Mouse (Mus musculus) limb, embryonic 12.5 days (tissue): ENCODE measurements around the gene Fbxo30. TPM values are rescaled to one million over a fixed set of nuclear protein-coding genes. Genes with fewer than 3 reads are reported as not detected.
"Not testable (repeated sequence)": the region's sequence is repeated elsewhere in the genome, so short reads cannot be mapped to it uniquely, and the experiment has no call there.

ENCODE experiments used
- ATAC-seq: fragments of 200-750 bp; cut with Nextera tagmentation; 2 replicates; pipeline ENCODE4 v1.8.0; 2017; ENCODE audit warnings: low read depth, moderate TSS enrichment; ENCODE audit not compliant: insufficient number of reproducible peaks, insufficient read depth, low FRiP score, low TSS enrichment
- H3K27ac ChIP-seq: fragments of 300-500 bp; sonication (generic); 2 replicates; pipeline ENCODE4 v1.5.1; 2016; ENCODE audit warnings: mild to moderate bottlenecking, moderate library complexity
- H3K27me3 ChIP-seq: fragments of 300-500 bp; sonication (generic); 2 replicates; pipeline ENCODE4 v1.6.1; 2016; ENCODE audit warnings: mild to moderate bottlenecking, moderate library complexity
- H3K36me3 ChIP-seq: fragments of 300-500 bp; sonication (generic); 2 replicates; pipeline ENCODE4 v1.6.1; 2016; ENCODE audit warnings: mild to moderate bottlenecking, moderate library complexity
- H3K4me1 ChIP-seq: fragments of 300-500 bp; sonication (generic); replicated peaks from 2 replicates; pipeline ENCODE4 v1.6.1; 2016
- H3K4me2 ChIP-seq: fragments of 300-500 bp; sonication (generic); 2 replicates; pipeline ENCODE4 v1.6.1; 2016; ENCODE audit warnings: mild to moderate bottlenecking, moderate library complexity
- H3K4me3 ChIP-seq: fragments of 300-500 bp; sonication (generic); replicated peaks from 2 replicates; pipeline ENCODE4 v1.5.1; 2016; ENCODE audit warnings: mild to moderate bottlenecking
- H3K9ac ChIP-seq: fragments of 300-500 bp; sonication (generic); replicated peaks from 2 replicates; pipeline ENCODE4 v1.6.1; 2016; ENCODE audit warnings: mild to moderate bottlenecking, moderate library complexity
- H3K9me3 ChIP-seq: fragments of 300-500 bp; sonication (generic); 2 replicates; pipeline ENCODE4 v1.6.1; 2016; ENCODE audit warnings: mild to moderate bottlenecking, moderate library complexity
- WGBS: fragments of 180-500 bp; shearing (Covaris S2); methylation state at CpG from one replicate; pipeline ENCODE4 v1.1.7; 2016; 5-methylcytosine and 5-hydroxymethylcytosine counted together
- polyA plus RNA-seq: library from polyadenylated mRNA; unstranded; fragments of >200 nt; fragmentation: Nextera tagmentation; extraction: Ambion mirVana; gene quantifications from 2 replicates; pipeline ENCODE4 v1.2.1, GENCODE M21; 2016

Fbxo30 gene
- polyA plus RNA-seq, 1 experiment from 2014 or later = 55.4 TPM

- ATAC-seq = peak; percentile 32
- H3K36me3 ChIP-seq = peaks cover 3% of the 10 kb centered on the region; the same call in 1 of the 2 replicates
- 2% methylated on average over 6 of the region's 6 CpGs for WGBS
These were observed 924 bp upstream of the Fbxo30 start for GRCm38 (mm10) chr10:11280235-11280577.

DNA sequence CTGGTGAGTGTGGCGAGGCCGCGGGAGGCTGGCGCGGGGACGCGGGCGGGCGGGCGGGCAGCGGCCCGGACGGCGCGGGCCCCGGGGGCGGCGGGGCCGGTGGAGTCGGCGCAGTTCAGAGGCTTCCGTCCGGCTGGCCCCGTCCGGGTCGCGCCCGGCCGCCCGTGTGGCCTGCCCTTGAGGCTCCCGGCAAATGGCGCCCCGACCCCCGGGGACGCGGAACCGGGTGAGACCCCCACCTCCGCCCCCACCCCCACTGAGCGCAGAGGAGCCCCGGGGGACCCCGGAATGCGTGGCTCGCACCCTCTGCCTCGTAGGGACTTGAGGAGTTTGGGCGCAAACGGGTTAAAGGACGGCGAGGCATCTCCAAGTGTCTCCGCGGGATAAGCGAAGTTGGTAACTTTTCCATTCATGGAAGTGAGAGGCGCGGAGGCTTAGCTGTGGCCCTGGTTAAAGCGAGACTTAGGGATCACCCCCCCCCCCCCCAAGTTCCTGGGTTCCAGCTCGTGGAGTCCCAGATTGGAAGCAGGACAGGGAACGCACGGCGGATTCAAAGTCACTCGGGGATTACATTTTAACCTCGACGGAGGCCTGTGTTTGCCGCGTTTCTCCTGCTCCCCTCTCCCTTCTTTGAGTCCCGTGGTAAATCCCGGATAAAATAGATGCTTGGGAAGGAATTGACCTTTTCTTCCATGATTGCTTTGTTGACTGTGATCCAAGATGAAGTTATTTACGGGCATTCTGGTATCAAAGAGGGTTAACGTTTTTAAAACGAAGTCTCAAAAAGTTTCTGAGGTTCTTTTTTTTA is 572 bp downstream of the Fbxo30 start:
- WGBS = under 1% methylated on average over 66 of the region's 68 CpGs
- peaks cover 3% of the 10 kb centered on the region; the same call in 1 of the 2 replicates for H3K36me3 ChIP-seq
- H3K27ac ChIP-seq = peak overlapping the region; percentile 98
- ATAC-seq = peak; percentile 35
- peak overlapping the region; percentile 98 for H3K9ac ChIP-seq
- peak overlapping the region; percentile 89 for H3K4me3 ChIP-seq
- peaks cover 3% of the 10 kb centered on the region; the same call in 1 of the 2 replicates for H3K4me1 ChIP-seq
- no peaks in the 10 kb centered on the region for H3K27me3 ChIP-seq
- no peaks in the 10 kb centered on the region for H3K9me3 ChIP-seq
- H3K4me2 ChIP-seq = peak overlapping the region; percentile 82

More at GRCm38 (mm10) chr10:11280235-11280577, 924 bp upstream of the Fbxo30 start:
- H3K27ac ChIP-seq = peak overlapping the region; percentile 98
- H3K4me3 ChIP-seq = peak overlapping the region; percentile 89
- no peaks in the 10 kb centered on the region for H3K27me3 ChIP-seq
- H3K4me1 ChIP-seq = peaks cover 3% of the 10 kb centered on the region; the same call in 1 of the 2 replicates
- H3K9me3 ChIP-seq = no peaks in the 10 kb centered on the region
- H3K9ac ChIP-seq = peak overlapping the region; percentile 98
- H3K4me2 ChIP-seq = peak overlapping the region; percentile 82

- Histone ChIP-seq H3K4me1 (peaks cover 3% of the 10 kb centered on the region; the same call in 1 of the 2 replicates), H3K4me3 (peak overlapping the region; percentile 89), H3K4me2 (peak overlapping the region; percentile 82), H3K36me3 (peaks cover 3% of the 10 kb centered on the region; the same call in 1 of the 2 replicates), H3K9ac (peak overlapping the region; percentile 98), H3K27me3 (no peaks in the 10 kb centered on the region), H3K27ac (peak overlapping the region; percentile 98; the same call in 1 of the 2 replicates), H3K9me3 (no peaks in the 10 kb centered on the region)
- no peak for ATAC-seq
- WGBS = under 1% methylated on average over 4 of the region's 4 CpGs
These were observed 1.1 kb downstream of the Fbxo30 start for GRCm38 (mm10) chr10:11282306-11282631.

DNA sequence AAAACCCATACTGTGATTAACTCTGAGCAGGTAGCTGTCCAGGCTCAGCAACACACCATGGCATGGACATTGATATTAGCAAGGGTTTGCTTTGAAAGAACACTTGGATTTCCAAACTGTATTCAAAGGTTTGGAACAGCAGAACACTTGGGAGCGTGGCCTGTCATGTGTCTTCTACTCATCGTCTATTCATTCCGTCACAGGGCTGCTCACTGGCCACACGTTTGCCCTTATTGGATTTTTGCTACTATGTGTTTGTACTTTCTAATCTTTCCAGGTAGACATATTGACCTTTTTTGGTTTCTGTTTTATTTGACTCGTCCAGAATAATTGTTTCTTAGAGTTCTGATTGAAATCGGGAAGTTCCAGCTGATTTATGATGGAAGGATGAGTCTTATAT is 17.3 kb downstream of the Fbxo30 start:
- WGBS = 91% methylated on average over 6 of the region's 6 CpGs
- Histone ChIP-seq H3K36me3 (peaks cover 19% of the 10 kb centered on the region), H3K9ac (no peak overlapping the region)

DNA sequence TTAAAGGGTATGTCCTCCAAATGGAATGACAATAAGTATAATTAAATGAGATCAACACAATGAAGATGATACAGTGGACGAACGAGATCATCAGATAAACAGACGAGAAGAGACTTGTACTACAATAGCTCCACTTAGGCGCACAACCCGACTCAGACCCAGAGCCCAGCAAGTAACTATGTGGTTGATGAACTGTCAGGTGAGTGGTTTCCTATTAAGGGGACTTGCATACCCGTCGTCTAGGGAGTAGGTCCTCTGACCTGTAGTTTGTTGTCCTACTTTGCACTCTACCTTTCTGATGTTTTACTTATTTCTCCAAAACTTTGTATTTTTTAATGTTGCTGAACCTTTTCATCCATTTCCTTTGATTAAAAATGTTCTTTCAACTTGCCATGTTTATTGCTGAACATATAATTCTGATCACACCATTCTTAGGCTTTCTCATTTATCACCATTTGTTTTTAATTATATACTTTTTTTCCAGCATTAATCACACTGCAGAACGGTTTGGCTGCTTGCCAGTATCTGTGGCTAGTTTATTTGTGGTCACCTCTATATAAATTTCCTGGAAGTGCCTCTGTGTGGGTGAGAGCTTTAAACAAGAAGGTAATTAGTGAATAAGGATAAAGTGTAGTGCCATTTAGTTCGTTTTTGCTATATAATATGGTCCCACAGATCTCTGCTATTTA is 24.4 kb downstream of the Fbxo30 start:
- peaks cover 18% of the 10 kb centered on the region for H3K4me1 ChIP-seq
- no peaks in the 10 kb centered on the region; the same call in 1 of the 2 replicates for H3K36me3 ChIP-seq
- no peaks in the 10 kb centered on the region for H3K27me3 ChIP-seq
- no peaks in the 10 kb centered on the region for H3K9me3 ChIP-seq
- peak overlapping the region; percentile 76; the same call in 1 of the 2 replicates for H3K27ac ChIP-seq
- H3K4me2 ChIP-seq = no peak overlapping the region
- 39% methylated on average over 9 of the region's 9 CpGs for WGBS
- no peak overlapping the region for H3K9ac ChIP-seq
- ATAC-seq = peak; percentile 81
- no peak overlapping the region for H3K4me3 ChIP-seq

More for the DNA sequence above, 17.3 kb downstream of the Fbxo30 start:
- Histone ChIP-seq H3K9me3 (no peaks in the 10 kb centered on the region), H3K4me3 (no peak overlapping the region), H3K27me3 (no peaks in the 10 kb centered on the region), H3K4me1 (no peaks in the 10 kb centered on the region; the same call in 1 of the 2 replicates), H3K27ac (no peak overlapping the region), H3K4me2 (no peak overlapping the region)
- ATAC-seq = no peak

GRCm38 (mm10) chr10:11306054-11306367 is 24.9 kb downstream of the Fbxo30 start:
- Histone ChIP-seq H3K4me3 (no peak overlapping the region), H3K27me3 (no peaks in the 10 kb centered on the region), H3K9me3 (no peaks in the 10 kb centered on the region), H3K9ac (no peak overlapping the region), H3K36me3 (no peaks in the 10 kb centered on the region), H3K4me2 (no peak overlapping the region), H3K27ac (peak overlapping the region; percentile 76), H3K4me1 (peaks cover 18% of the 10 kb centered on the region)
- ATAC-seq = no peak
- 13% methylated on average over 2 of the region's 2 CpGs for WGBS

GRCm38 (mm10) chr10:11309866-11310265 is 28.7 kb downstream of the Fbxo30 start:
- 86% methylated on average over 1 of the region's 1 CpGs for WGBS
- no peak overlapping the region for H3K27ac ChIP-seq
- H3K36me3 ChIP-seq = no peaks in the 10 kb centered on the region
- no peak overlapping the region for H3K4me3 ChIP-seq
- H3K27me3 ChIP-seq = no peaks in the 10 kb centered on the region
- H3K4me1 ChIP-seq = peaks cover 9% of the 10 kb centered on the region
- no peak overlapping the region for H3K4me2 ChIP-seq
- no peak overlapping the region for H3K9ac ChIP-seq
- no peaks in the 10 kb centered on the region for H3K9me3 ChIP-seq
- ATAC-seq = no peak

DNA sequence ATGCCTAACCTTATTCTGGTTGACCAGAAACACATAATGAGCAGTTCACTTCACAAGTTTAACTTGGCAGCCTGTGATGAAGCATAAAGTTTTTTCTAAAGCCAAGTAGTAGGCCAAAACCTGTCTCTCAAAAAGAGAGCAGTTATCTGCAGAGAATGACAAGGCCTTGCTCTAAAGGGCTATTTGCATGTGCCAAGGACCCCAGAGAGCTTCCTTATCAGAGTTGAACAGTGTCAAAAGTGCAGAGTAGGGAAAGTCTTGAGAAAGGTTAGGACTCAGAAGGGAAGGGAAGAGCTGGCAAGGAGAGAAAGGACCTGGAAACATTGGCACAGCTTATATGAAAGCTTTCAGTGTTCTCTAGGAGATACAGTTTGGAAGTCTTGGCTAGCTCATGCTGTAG is 29.4 kb downstream of the Fbxo30 start:
- Histone ChIP-seq H3K4me2 (no peak overlapping the region), H3K36me3 (no peaks in the 10 kb centered on the region), H3K4me3 (no peak overlapping the region), H3K27ac (no peak overlapping the region), H3K9me3 (no peaks in the 10 kb centered on the region), H3K27me3 (no peaks in the 10 kb centered on the region), H3K4me1 (peaks cover 7% of the 10 kb centered on the region; the same call in 1 of the 2 replicates), H3K9ac (no peak overlapping the region)
- no peak for ATAC-seq

DNA sequence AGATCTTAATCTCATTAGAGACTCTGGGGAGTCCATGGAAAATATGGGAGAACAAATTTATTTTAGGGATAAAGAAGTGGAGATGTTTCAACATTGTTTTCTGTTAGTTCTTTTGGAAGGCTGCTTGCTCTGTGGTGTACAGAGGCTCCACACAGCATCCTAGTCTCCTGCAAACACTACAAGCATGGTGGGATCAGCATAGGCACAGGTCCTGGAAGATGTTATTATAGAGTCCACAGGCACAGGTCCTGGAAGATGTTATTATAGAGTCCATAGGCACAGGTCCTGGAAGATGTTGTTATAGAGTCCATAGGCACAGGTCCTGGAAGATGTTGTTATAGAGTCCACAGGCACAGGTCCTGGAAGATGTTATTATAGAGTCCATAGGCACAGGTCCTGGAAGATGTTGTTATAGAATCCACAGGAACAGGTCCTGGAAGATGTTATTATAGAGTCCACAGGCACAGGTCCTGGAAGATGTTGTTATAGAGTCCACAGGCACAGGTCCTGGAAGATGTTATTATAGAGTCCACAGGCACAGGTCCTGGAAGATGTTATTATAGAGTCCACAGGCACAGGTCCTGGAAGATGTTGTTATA is 36.8 kb downstream of the Fbxo30 start:
- not testable (repeated sequence) for H3K9ac ChIP-seq, H3K4me2 ChIP-seq, ATAC-seq, H3K27me3 ChIP-seq, H3K36me3 ChIP-seq, H3K4me3 ChIP-seq, H3K27ac ChIP-seq, H3K9me3 ChIP-seq, H3K4me1 ChIP-seq

DNA sequence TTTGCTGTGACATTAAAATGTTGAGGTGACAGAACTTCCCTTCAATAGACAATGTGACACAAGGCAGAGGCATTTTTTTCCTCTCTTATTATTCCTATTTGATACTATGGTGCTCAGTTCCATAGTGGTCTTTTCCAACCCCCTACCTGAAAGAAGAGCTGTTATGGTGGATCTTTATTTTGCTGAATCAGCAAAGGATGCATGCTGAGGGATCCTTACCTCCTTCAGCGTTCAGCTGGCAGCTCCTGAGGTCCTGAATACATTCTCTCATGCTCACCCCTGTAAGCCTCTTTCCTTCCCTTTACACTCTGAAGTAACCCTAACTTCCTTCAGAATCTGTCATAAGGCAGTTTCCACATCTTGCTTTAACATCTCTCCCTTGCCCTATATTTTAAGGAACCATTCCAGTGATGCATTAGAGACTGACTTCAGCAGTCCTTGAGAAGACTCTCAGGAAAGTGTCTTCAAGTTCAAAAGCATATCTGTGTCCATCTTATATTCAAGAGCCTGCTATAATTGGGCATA is 38.4 kb downstream of the Fbxo30 start:
- Histone ChIP-seq H3K9ac (no peak overlapping the region), H3K27me3 (no peaks in the 10 kb centered on the region), H3K9me3 (no peaks in the 10 kb centered on the region), H3K4me3 (no peak overlapping the region), H3K36me3 (no peaks in the 10 kb centered on the region), H3K27ac (no peak overlapping the region), H3K4me1 (no peaks in the 10 kb centered on the region), H3K4me2 (no peak overlapping the region)
- 93% methylated on average over 1 of the region's 1 CpGs for WGBS
- no peak for ATAC-seq

- 81% methylated on average over 7 of the region's 7 CpGs for WGBS
- Histone ChIP-seq H3K4me2 (no peak overlapping the region), H3K4me3 (no peak overlapping the region), H3K36me3 (no peaks in the 10 kb centered on the region), H3K4me1 (no peaks in the 10 kb centered on the region), H3K27ac (no peak overlapping the region), H3K9me3 (no peaks in the 10 kb centered on the region), H3K27me3 (no peaks in the 10 kb centered on the region), H3K9ac (no peak overlapping the region)
- ATAC-seq = no peak
These were observed 41.2 kb downstream of the Fbxo30 start for GRCm38 (mm10) chr10:11322316-11322715.
